Comparison of ENCODE assay signal across 38 mouse cellular contexts in the genomic region with DNA sequence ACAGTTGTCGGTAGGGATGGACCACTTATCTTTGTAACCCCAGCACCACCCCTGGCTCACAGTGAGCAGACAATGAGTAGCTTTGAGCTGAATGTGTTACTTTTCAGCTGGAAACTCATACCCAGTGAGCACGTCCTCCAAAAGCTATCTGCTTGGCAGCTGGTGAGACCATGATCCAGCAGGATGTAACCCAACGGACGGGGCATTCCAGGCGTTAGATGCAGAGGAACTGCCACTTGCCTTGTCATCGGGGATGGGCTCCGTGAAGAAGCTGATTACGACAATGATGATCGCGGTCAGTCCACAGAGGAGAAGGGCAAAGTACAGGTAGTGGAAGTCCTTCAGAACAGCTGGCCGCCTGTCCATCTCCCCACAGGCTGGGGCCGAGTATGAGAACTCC. TPM values are rescaled to one million over a fixed set of nuclear protein-coding genes. Genes with fewer than 3 reads are reported as not detected.
"Had no signal": no experiment of that assay in that cellular context is flagged by ENCODE, and none has a peak within 500 bp of the region (broad histone marks: within the 10 kb centered on the region; RNA-seq: fewer than 3 reads in every experiment).

No protein-coding gene starts in this region.

- H3K27me3 ChIP-seq: embryonic facial prominence, embryonic 12.5 days; embryonic facial prominence, embryonic 13.5 days; embryonic facial prominence, embryonic 15.5 days; forebrain, embryonic 12.5 days; forebrain, embryonic 13.5 days; forebrain, embryonic 15.5 days had no signal

- H3K4me3 ChIP-seq: embryonic facial prominence, embryonic 10.5 days; embryonic facial prominence, embryonic 12.5 days; embryonic facial prominence, embryonic 13.5 days; embryonic facial prominence, embryonic 15.5 days; erythroblast, embryonic 14.5 days; forebrain, embryonic 10.5 days; forebrain, embryonic 12.5 days; forebrain, embryonic 13.5 days; forebrain, embryonic 15.5 days; gastrocnemius, adult 2 months had no signal

- H3K4me1 ChIP-seq: embryonic facial prominence, embryonic 10.5 days; embryonic facial prominence, embryonic 12.5 days; embryonic facial prominence, embryonic 13.5 days; forebrain, embryonic 12.5 days; forebrain, embryonic 13.5 days; forebrain, embryonic 15.5 days had no signal

- ATAC-seq: forebrain, embryonic 13.5 days; forebrain, embryonic 14.5 days; forebrain, embryonic 15.5 days; forebrain, embryonic 16.5 days; forebrain, postnatal 0 days had no signal

- DNase-seq: cerebellum, adult 18-20 months; cerebellum, adult 2 months; cerebellum, adult 8-10 months; cerebellum, adult 9-10 months; cerebellum, adult 9-11 months; cerebellum, postnatal 10 days; cerebellum, postnatal 14 days; cerebellum, postnatal 25 days; cerebellum, postnatal 36 days; embryo, embryonic 11 days; forebrain, postnatal 0 days; gastrocnemius, adult 2 months; gastrocnemius, postnatal 10 days; gastrocnemius, postnatal 14 days; gastrocnemius, postnatal 25 days; gastrocnemius, postnatal 36 days; heart, adult 18-20 months had no signal

- H3K36me3 ChIP-seq: embryonic facial prominence, embryonic 10.5 days; embryonic facial prominence, embryonic 12.5 days; embryonic facial prominence, embryonic 13.5 days; embryonic facial prominence, embryonic 15.5 days; forebrain, embryonic 10.5 days; forebrain, embryonic 12.5 days; forebrain, embryonic 15.5 days had no signal

- H3K9me3 ChIP-seq: embryonic facial prominence, embryonic 10.5 days; embryonic facial prominence, embryonic 12.5 days; embryonic facial prominence, embryonic 13.5 days; embryonic facial prominence, embryonic 15.5 days; forebrain, embryonic 10.5 days; forebrain, embryonic 12.5 days; forebrain, embryonic 13.5 days; forebrain, embryonic 15.5 days had no signal

- H3K27ac ChIP-seq: embryonic facial prominence, embryonic 10.5 days; embryonic facial prominence, embryonic 12.5 days; embryonic facial prominence, embryonic 13.5 days; embryonic facial prominence, embryonic 15.5 days; forebrain, embryonic 10.5 days; forebrain, embryonic 12.5 days; forebrain, embryonic 13.5 days; forebrain, embryonic 15.5 days; gastrocnemius, adult 2 months had no signal

- H3K4me2 ChIP-seq: embryonic facial prominence, embryonic 12.5 days; embryonic facial prominence, embryonic 13.5 days; embryonic facial prominence, embryonic 15.5 days; forebrain, embryonic 12.5 days; forebrain, embryonic 13.5 days; forebrain, embryonic 15.5 days had no signal

- H3K9ac ChIP-seq: embryonic facial prominence, embryonic 12.5 days; embryonic facial prominence, embryonic 13.5 days; embryonic facial prominence, embryonic 15.5 days; forebrain, embryonic 12.5 days; forebrain, embryonic 13.5 days; forebrain, embryonic 15.5 days; forebrain, postnatal 0 days had no signal

RNA-seq across cellular contexts. Expression of a gene that starts 19.2 kb away (rescaled TPM):
- total RNA-seq: common myeloid progenitor, adult 5-6 weeks; forebrain, postnatal 0 days; gastrocnemius, adult 18-20 months; gastrocnemius, adult 2 months; gastrocnemius, adult 8-10 months; gastrocnemius, postnatal 14 days; gastrocnemius, postnatal 25 days; gastrocnemius, postnatal 4 days; granulocyte monocyte progenitor cell, adult 5-6 weeks; heart, adult 18-20 months had no signal
- polyA plus RNA-seq: cerebellum, adult 2 months; cortical plate, adult 2 months; embryonic facial prominence, embryonic 10.5 days; embryonic facial prominence, embryonic 11.5 days; erythroblast, embryonic 14.5 days; forebrain, embryonic 10.5 days; forebrain, embryonic 11.5 days; forebrain, embryonic 12.5 days; forebrain, embryonic 13.5 days; forebrain, embryonic 14.5 days; forebrain, embryonic 15.5 days; forebrain, embryonic 16.5 days; frontal cortex, adult 2 months had no signal

RNA-seq across cellular contexts. Expression of a gene that starts 35.6 kb away (rescaled TPM):
- total RNA-seq: common myeloid progenitor, adult 5-6 weeks; forebrain, postnatal 0 days; gastrocnemius, adult 18-20 months; gastrocnemius, adult 2 months; gastrocnemius, adult 8-10 months; gastrocnemius, postnatal 10 days; gastrocnemius, postnatal 14 days; gastrocnemius, postnatal 25 days; gastrocnemius, postnatal 36 days; gastrocnemius, postnatal 4 days; granulocyte monocyte progenitor cell, adult 5-6 weeks; heart, adult 18-20 months had no signal
- polyA plus RNA-seq: cerebellum, adult 2 months; cortical plate, adult 2 months; embryonic facial prominence, embryonic 10.5 days; embryonic facial prominence, embryonic 11.5 days; embryonic facial prominence, embryonic 12.5 days; embryonic facial prominence, embryonic 13.5 days; erythroblast, embryonic 14.5 days; forebrain, embryonic 10.5 days; forebrain, embryonic 11.5 days; forebrain, embryonic 12.5 days; forebrain, embryonic 13.5 days; forebrain, embryonic 14.5 days; forebrain, embryonic 15.5 days; forebrain, embryonic 16.5 days; forebrain, postnatal 0 days; frontal cortex, adult 2 months; gonadal fat pad, adult 2 months had no signal
